Mouse (Mus musculus) midbrain, embryonic 14.5 days (tissue): ENCODE measurements around the gene Zfp618. TPM values are rescaled to one million over a fixed set of nuclear protein-coding genes. Genes with fewer than 3 reads are reported as not detected.
A peak's percentile ranks its signal among the peaks of the same experiment; 100 is the strongest.

ENCODE experiments used
- ATAC-seq: fragments of 200-750 bp; cut with Nextera tagmentation; 2 replicates; pipeline ENCODE4 v1.8.0; 2017; ENCODE audit warnings: moderate number of reproducible peaks, moderate library complexity; ENCODE audit not compliant: low FRiP score, low TSS enrichment
- DNase-seq: peaks from one replicate; pipeline ENCODE4 v3.0.0-alpha.2; 2015
- H3K27ac ChIP-seq: fragments of 300-500 bp; sonication (generic); replicated peaks from 2 replicates; pipeline ENCODE4 v1.5.1; 2014; ENCODE audit warnings: mild to moderate bottlenecking, low read depth, low read length, moderate library complexity
- H3K27me3 ChIP-seq: fragments of 300-500 bp; sonication (generic); 2 replicates; pipeline ENCODE4 v1.6.1; 2014; ENCODE audit warnings: low read length, control low read depth, mixed read lengths; ENCODE audit not compliant: control insufficient read depth, insufficient read depth
- H3K36me3 ChIP-seq: fragments of 300-500 bp; sonication (generic); 2 replicates; pipeline ENCODE4 v1.6.1; 2014; ENCODE audit warnings: low read length, control low read depth; ENCODE audit not compliant: control insufficient read depth, insufficient read depth
- H3K4me1 ChIP-seq: fragments of 300-500 bp; sonication (generic); 2 replicates; pipeline ENCODE4 v1.6.1; 2014; ENCODE audit warnings: mild to moderate bottlenecking, antibody characterized with exemption, low read length, control low read depth; ENCODE audit not compliant: control insufficient read depth, insufficient read depth
- H3K4me2 ChIP-seq: fragments of 300-500 bp; sonication (generic); 2 replicates; pipeline ENCODE4 v1.6.1; 2014; ENCODE audit warnings: mild to moderate bottlenecking, low read length, moderate library complexity
- H3K4me3 ChIP-seq: fragments of 300-500 bp; sonication (generic); replicated peaks from 2 replicates; pipeline ENCODE4 v1.5.1; 2014; ENCODE audit warnings: low read depth, low read length
- H3K9ac ChIP-seq: fragments of 300-500 bp; sonication (generic); replicated peaks from 2 replicates; pipeline ENCODE4 v1.6.1; 2014; ENCODE audit warnings: mild to moderate bottlenecking, low read length, moderate library complexity
- H3K9me3 ChIP-seq: fragments of 300-500 bp; sonication (generic); 2 replicates; pipeline ENCODE4 v1.6.1; 2016; ENCODE audit warnings: low read length, control low read depth, mixed read lengths; ENCODE audit not compliant: control insufficient read depth
- WGBS: fragments of 180-500 bp; shearing (Covaris S2); extraction: QIAGEN DNeasy Blood & Tissue Kit; methylation state at CpG from one replicate; pipeline ENCODE4 v1.1.7; 2014; 5-methylcytosine and 5-hydroxymethylcytosine counted together
- polyA plus RNA-seq: library from polyadenylated mRNA; unstranded; fragments of >200 nt; fragmentation: Nextera tagmentation; extraction: Ambion mirVana; gene quantifications from 2 replicates; pipeline ENCODE4 v1.2.1, GENCODE M21; 2014

Zfp618 gene
- polyA plus RNA-seq, 1 experiment from 2014 or later = 39.8 TPM

GRCm38 (mm10) chr4:63004519-63004918 is 39.1 kb downstream of the Zfp618 start:
- H3K27me3 ChIP-seq = no peaks in the 10 kb centered on the region
- WGBS = 83% methylated on average over 11 of the region's 11 CpGs
- no peak overlapping the region for H3K9ac ChIP-seq
- no peaks in the 10 kb centered on the region for H3K9me3 ChIP-seq
- DNase-seq (no peak), ATAC-seq (no peak)
- no peak overlapping the region for H3K27ac ChIP-seq
- H3K4me1 ChIP-seq = peaks cover 22% of the 10 kb centered on the region; the same call in 1 of the 2 replicates
- no peak overlapping the region for H3K4me2 ChIP-seq
- no peaks in the 10 kb centered on the region for H3K36me3 ChIP-seq
- no peak overlapping the region for H3K4me3 ChIP-seq

GRCm38 (mm10) chr4:63005446-63006185 is 40.2 kb downstream of the Zfp618 start:
- ATAC-seq (no peak), DNase-seq (no peak)
- no peak overlapping the region for H3K9ac ChIP-seq
- H3K9me3 ChIP-seq = no peaks in the 10 kb centered on the region
- H3K27me3 ChIP-seq = no peaks in the 10 kb centered on the region
- no peaks in the 10 kb centered on the region for H3K36me3 ChIP-seq
- H3K4me3 ChIP-seq = no peak overlapping the region
- H3K4me1 ChIP-seq = 0 out of 2 replicates have a peak, but pooled peaks cover 11% of the 10 kb centered on the region
- no peak overlapping the region for H3K27ac ChIP-seq
- H3K4me2 ChIP-seq = no peak overlapping the region
- 84% methylated on average over 10 of the region's 10 CpGs for WGBS

GRCm38 (mm10) chr4:63006198-63007155 is 41.1 kb downstream of the Zfp618 start:
- Histone ChIP-seq H3K9me3 (no peaks in the 10 kb centered on the region), H3K4me3 (no peak overlapping the region), H3K4me1 (0 out of 2 replicates have a peak, but pooled peaks cover 5% of the 10 kb centered on the region), H3K36me3 (no peaks in the 10 kb centered on the region), H3K27ac (no peak overlapping the region), H3K9ac (no peak overlapping the region), H3K4me2 (no peak overlapping the region), H3K27me3 (no peaks in the 10 kb centered on the region)
- ATAC-seq = no peak
- 85% methylated on average over 7 of the region's 7 CpGs for WGBS
- DNase-seq = no peak

GRCm38 (mm10) chr4:63008206-63008605 is 42.8 kb downstream of the Zfp618 start:
- H3K4me1 ChIP-seq = 0 out of 2 replicates have a peak, but pooled peaks cover 4% of the 10 kb centered on the region
- 83% methylated on average over 9 of the region's 9 CpGs for WGBS

GRCm38 (mm10) chr4:63008822-63009221 is 43.4 kb downstream of the Zfp618 start:
- no peaks in the 10 kb centered on the region for H3K9me3 ChIP-seq
- no peaks in the 10 kb centered on the region for H3K27me3 ChIP-seq
- H3K9ac ChIP-seq = no peak overlapping the region
- H3K4me3 ChIP-seq = no peak overlapping the region
- no peaks in the 10 kb centered on the region for H3K36me3 ChIP-seq
- H3K4me1 ChIP-seq = 0 out of 2 replicates have a peak, but pooled peaks cover 4% of the 10 kb centered on the region
- WGBS = 83% methylated on average over 3 of the region's 3 CpGs
- no peak for DNase-seq
- no peak overlapping the region for H3K27ac ChIP-seq
- H3K4me2 ChIP-seq = no peak overlapping the region
- no peak for ATAC-seq

More at GRCm38 (mm10) chr4:63008206-63008605, 42.8 kb downstream of the Zfp618 start:
- Histone ChIP-seq H3K27ac (no peak overlapping the region), H3K36me3 (no peaks in the 10 kb centered on the region), H3K4me2 (no peak overlapping the region), H3K9me3 (no peaks in the 10 kb centered on the region), H3K27me3 (no peaks in the 10 kb centered on the region), H3K4me3 (no peak overlapping the region), H3K9ac (no peak overlapping the region)
- ATAC-seq = no peak
- no peak for DNase-seq

- Histone ChIP-seq H3K4me3 (no peak overlapping the region), H3K27me3 (no peaks in the 10 kb centered on the region), H3K4me1 (no peaks in the 10 kb centered on the region), H3K9ac (no peak overlapping the region), H3K9me3 (no peaks in the 10 kb centered on the region), H3K4me2 (no peak overlapping the region), H3K27ac (no peak overlapping the region), H3K36me3 (no peaks in the 10 kb centered on the region)
- DNase-seq (peak; percentile 34), ATAC-seq (no peak)
- 62% methylated on average over 1 of the region's 1 CpGs for WGBS
These were observed 44.4 kb downstream of the Zfp618 start for GRCm38 (mm10) chr4:63009821-63010220.

- Histone ChIP-seq H3K9me3 (no peaks in the 10 kb centered on the region), H3K4me2 (no peak overlapping the region), H3K4me1 (no peaks in the 10 kb centered on the region), H3K27ac (no peak overlapping the region), H3K9ac (no peak overlapping the region), H3K36me3 (no peaks in the 10 kb centered on the region), H3K27me3 (no peaks in the 10 kb centered on the region), H3K4me3 (no peak overlapping the region)
- WGBS = 84% methylated on average over 4 of the region's 4 CpGs
- ATAC-seq (no peak), DNase-seq (no peak)
These were observed 44.9 kb downstream of the Zfp618 start for GRCm38 (mm10) chr4:63010226-63010625.

- 95% methylated on average over 10 of the region's 10 CpGs for WGBS
- no peaks in the 10 kb centered on the region for H3K4me1 ChIP-seq
- H3K4me2 ChIP-seq = no peak overlapping the region
- H3K27ac ChIP-seq = no peak overlapping the region; the same call in 1 of the 2 replicates
- no peak overlapping the region for H3K9ac ChIP-seq
- 0 out of 2 replicates have a peak, but pooled peaks cover 4% of the 10 kb centered on the region for H3K36me3 ChIP-seq
- ATAC-seq (no peak), DNase-seq (no peak)
- H3K4me3 ChIP-seq = no peak overlapping the region
- H3K27me3 ChIP-seq = no peaks in the 10 kb centered on the region
- H3K9me3 ChIP-seq = no peaks in the 10 kb centered on the region
These were observed 53.2 kb downstream of the Zfp618 start for GRCm38 (mm10) chr4:63018616-63019015.
